Mouse (Mus musculus) spleen, embryonic (tissue): ENCODE data around the gene Supt7l.
"Not testable (repeated sequence)": the region's sequence is repeated elsewhere in the genome, so short reads cannot be mapped to it uniquely, and the experiment has no call there.

ENCODE experiments used
- CTCF ChIA-PET: fragments of 350-600 bp; sonication (Branson Sonifier 250); formaldehyde crosslinking; loops from one replicate; lab custom pipeline; 2022; lab: Charles Lee

Supt7l gene

GRCm38 (mm10) chr5:31527707-31528106 is at the start of gene Supt7l:
Gene Supt7l, minus strand, starts transcription at chr5:31527807.
- CTCF ChIA-PET: not testable (repeated sequence)

- CTCF ChIA-PET: no interaction called here
Measured at GRCm38 (mm10) chr5:31576539-31576975, 49.0 kb upstream of the Supt7l start.

DNA sequence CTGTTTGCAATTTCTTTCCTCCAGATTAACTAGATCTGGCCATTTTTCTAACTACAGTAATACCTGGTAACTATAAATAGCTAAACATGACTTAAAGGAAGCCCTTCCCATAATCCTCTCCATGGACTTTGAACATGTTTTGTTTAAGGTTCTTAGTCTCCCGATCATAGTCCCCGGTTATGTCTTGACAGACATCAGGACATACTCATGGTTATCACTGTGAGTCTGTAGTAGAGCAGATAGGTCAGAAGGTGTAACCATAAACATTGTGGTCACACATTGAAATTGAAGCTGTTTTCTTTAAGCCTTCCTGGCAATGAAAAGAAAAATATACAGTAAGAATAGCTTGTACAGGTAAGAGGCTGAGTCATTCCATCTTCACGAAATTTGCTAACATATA is 46.1 kb upstream of the Supt7l start:
- CTCF ChIA-PET: no interaction called here

DNA sequence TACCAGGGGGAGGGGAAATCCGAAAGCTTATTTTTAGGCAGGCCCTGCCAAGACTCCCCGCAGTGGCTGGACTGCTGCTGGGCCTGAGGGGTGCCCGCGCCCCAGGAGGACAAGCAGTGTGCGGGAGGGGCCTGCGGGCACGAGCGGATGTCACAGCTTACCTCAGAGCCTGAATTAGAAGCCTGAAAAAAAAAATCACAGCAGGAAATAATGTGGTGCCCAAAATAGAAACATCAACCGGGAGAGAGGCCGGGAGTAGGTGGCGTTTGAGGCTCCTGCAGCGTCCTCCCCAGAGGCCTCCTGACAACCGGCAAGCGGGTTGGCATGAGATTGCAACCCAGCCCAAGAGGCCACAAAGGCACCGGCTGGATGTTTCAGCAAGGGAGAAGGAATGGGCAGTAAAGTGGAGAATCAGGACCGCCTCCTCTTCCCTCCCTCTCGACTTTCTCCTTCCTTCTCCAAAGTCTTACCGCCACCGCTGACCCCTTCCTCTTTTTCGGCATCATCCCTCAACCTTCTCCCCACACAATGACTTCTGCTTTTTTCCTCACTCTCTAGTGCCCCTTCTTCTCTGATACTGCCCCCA is 43.5 kb upstream of the Supt7l start:
- CTCF ChIA-PET: no interaction called here

- CTCF ChIA-PET: interaction anchor here (0.8 to 1.1 kb wide), 2 partner anchors 47 to 569 kb away, joined by 3 to 4 read pairs; no protein-coding TSS in a partner anchor
Measured at GRCm38 (mm10) chr5:31567951-31568657, 40.5 kb upstream of the Supt7l start.

DNA sequence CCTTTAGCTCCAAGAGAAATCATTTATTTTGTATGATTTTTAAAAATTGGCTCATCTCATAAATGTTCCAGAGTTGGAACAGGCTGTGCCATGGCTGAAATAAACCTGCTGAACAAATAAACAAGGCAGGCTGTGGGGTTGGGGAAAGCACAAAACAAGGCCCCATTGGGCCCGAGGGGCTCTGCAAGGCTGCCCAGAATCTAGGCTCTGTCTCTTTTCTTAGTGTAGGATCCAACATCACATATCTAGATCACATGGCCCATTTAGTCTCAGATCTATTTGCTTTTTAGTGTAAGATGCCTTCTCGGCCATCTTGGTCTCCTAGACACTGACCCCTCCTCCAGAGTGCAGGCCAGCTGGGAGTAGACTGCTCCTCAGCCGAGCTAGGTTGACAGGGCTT is 38.9 kb upstream of the Supt7l start:
- CTCF ChIA-PET: interaction anchor here (0.7 kb wide), 1 partner anchor 51 kb away, joined by 9 read pairs; no protein-coding TSS in a partner anchor

DNA sequence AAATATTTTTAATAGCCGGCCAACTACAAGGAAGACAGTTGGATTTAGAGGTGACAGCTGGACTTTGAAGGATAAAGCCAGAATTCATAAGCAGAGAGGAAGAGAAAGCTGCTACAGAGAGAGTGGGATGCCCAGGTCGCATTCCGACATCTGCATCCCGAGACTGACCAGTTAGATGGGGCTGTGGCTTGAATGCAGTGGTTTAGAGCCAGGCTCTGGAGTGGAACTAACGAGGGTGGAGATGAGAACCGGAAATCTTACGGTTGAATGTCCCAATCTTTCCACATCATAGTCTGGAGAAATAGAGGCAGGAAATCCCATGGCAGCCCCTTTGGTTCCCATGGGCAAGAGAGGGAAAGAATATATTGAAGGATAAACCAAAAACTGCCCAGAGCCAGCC is 38.4 kb upstream of the Supt7l start:
- CTCF ChIA-PET: no interaction called here

DNA sequence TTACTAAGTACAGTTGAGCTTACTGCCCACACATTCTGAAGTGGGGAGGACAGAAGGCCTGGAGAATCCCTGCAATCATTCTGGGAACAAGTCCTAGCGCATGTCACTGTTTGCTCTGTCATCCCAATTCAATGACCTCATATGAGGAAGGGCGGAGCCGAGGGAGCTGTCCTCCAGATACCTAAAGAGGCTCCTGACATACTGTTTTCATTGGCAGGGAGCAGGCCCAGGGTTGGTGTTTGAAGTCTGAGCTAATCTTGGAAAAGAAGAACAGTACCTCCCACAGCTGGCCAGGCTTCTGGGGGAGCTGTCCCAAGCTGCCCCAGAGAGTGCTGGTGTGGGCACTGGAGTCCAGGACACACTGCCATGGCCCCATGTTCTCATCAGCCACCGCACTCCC is 37.4 kb upstream of the Supt7l start:
- CTCF ChIA-PET: interaction anchor here (0.7 kb wide), 1 partner anchor 794 kb away, joined by 11 read pairs; no protein-coding TSS in a partner anchor

DNA sequence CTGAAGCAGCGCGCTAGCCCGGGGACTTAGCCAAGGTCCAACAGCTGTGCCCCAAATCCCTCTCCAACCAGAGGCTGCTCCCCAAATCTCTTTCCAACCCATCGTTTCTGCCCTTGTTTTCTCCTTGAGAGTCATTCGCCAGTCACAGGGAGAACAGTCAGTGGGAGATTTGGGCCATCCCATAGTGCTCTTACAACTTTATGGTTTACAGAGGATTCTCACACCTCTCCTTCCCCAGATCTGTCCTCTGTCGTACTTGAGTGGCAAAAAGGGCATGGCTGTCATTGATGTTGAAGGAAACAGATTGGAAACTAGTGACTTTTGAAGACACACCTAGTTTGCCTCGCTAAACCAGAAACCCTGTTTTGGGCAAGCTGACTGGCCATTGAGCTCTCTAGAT is 36.3 kb upstream of the Supt7l start:
- CTCF ChIA-PET: interaction anchor here (0.9 kb wide), 1 partner anchor 15 kb away, joined by 3 read pairs; no protein-coding TSS in a partner anchor

DNA sequence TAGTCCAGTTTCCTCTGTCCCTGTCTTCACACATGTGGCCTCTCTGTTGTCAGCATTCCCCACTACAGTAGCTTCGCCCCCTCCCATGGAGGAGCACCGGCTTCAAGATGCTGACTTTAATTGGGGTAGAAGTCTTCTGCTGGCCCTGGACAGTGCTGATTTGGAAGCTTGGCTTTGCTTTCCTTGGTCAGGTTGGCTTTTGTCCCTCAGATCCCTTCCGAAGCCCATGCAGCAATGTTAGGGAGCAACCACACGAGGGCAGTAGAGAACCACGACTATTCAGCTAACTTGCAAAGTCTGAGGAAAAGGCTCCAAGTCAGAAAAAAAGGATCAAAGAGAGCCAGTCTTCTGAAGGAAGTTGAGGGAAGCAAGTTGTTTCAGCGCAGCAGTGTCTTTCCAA is 35.9 kb upstream of the Supt7l start:
- CTCF ChIA-PET: interaction anchor here (0.9 kb wide), 1 partner anchor 15 kb away, joined by 3 read pairs; no protein-coding TSS in a partner anchor

DNA sequence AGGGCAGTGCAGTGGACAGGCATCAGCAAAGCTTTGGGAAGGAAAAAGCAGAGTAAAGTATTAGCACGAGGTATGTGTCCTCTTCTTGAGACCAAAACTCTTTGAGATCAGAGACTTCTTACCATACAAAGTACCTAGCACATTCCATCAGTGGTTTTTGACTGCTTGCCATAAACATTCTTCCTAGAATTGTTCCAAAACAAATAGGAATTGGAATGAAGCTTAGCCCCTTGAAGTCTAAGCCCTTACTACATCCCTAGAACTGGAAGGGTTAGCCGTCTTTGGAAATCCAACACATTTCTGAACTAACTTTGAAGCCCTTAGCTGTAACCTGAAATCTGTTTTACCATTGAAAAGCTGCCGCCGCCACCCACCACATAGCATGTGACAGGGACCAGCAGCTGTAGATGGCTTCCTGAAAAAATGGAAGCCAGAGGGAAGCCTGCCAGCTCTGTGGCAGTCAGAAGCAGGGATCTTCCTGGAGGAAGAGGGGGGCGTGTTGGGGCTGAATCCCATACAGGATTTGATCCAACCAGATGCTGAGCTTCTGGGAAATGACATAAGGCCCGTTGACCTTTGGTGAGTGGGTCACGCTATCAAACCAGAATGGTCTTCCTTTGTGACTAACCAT is 34.5 kb upstream of the Supt7l start:
- CTCF ChIA-PET: interaction anchor here (0.7 kb wide), 1 partner anchor 635 kb away, joined by 3 read pairs; no protein-coding TSS in a partner anchor

DNA sequence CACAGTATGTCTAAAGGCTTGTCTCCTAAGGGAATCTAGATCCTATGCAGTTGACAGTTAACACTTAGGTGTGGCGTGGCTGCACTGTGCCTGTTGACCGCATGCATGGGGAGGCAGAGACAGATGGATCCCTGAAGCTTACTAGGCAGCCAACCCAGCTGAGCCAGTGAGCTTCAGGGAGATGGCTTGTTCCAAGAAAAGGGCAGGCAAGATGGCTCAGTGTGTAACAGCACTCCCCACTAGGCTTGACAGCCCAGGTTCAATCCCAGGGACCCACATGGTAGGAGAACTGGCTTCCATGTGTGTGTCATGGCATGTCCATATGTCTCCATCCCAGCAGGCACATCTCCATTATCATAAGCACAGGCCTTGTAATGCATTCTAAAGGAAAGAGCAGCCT is 32.7 kb upstream of the Supt7l start:
- CTCF ChIA-PET: interaction anchor here (0.9 kb wide), 1 partner anchor 35 kb away, joined by 4 read pairs; no protein-coding TSS in a partner anchor

DNA sequence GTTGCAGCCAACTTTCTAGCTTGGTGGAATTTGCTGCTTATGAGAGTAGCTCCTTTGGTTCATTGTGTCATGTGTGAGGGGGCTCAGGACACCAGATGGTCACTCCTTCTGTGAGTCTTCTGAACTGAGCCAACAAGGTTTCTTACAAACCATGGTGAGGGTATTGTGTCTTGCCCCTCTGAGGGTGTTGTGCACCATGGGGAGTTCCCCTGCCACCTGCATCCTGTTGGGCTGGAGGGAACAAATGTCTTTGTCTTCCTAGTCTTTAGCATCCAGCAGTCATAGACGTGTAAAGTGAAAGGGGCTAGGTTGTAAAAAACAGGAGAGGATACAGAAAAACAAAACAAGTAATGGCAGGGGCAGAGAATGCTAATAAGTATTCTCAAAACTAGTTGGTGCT is 31.8 kb upstream of the Supt7l start:
- CTCF ChIA-PET: no interaction called here

- CTCF ChIA-PET: interaction anchor here (1.0 kb wide), 1 partner anchor 14 kb away, joined by 3 read pairs; no protein-coding TSS in a partner anchor
Measured at GRCm38 (mm10) chr5:31535228-31535627, 7.6 kb upstream of the Supt7l start.

- CTCF ChIA-PET: no interaction called here
Measured at GRCm38 (mm10) chr5:31528560-31528959, 953 bp upstream of the Supt7l start.

DNA sequence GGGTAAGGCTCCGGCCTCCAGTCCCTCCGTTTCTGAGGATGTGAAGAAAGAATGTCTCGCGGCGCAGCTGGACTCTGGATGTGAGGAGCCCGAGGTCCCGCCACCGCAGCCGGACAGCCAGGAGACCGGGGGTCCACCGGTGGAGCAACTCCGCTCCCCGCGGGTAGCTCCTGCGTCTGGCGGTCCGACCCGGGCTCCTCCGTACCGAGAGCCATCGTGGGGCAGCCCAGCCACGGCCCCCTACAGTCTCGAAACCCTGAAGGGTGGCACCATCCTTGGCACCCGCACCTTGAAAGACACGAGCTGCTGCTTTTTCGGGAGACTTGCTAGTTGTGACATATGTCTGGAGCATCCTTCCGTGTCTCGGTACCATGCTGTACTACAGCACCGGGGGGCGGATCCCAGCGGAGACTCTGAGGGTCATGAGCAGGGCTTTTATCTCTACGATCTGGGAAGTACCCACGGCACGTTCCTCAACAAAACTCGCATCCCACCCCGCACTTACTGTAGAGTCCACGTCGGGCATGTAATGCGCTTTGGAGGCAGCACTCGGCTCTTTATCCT is 408 bp downstream of the Supt7l start:
- CTCF ChIA-PET: no interaction called here

GRCm38 (mm10) chr5:31526354-31527116 is 1.1 kb downstream of the Supt7l start, which contains the start of gene Slc4a1ap:
Gene Slc4a1ap, plus strand, starts transcription at chr5:31526995.
- CTCF ChIA-PET: no interaction called here

DNA sequence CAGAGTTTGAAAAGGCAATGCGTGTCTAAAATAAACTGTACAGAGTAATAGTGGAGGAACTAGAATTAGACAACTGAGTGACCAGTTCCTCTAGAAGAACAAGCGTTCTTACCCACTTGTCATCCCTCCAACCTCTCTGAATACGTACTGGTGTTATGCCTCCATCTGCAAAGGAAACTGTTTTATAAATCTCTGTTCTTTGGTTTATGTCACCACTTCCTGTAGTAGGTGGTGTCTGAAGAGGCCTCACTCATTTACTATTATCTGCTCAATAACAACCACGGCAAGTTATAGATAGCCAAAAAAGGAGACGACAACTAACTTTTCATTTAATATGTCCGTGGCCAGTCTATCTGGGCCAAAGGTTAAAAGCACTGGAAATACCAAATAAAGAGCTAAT is 7.1 kb downstream of the Supt7l start:
- CTCF ChIA-PET: interaction anchor here (0.6 kb wide), 1 partner anchor 15 kb away, joined by 3 read pairs; no protein-coding TSS in a partner anchor

- CTCF ChIA-PET: interaction anchor here (0.5 kb wide), 1 partner anchor 1547 kb away, joined by 3 read pairs; no protein-coding TSS in a partner anchor
Measured at GRCm38 (mm10) chr5:31512481-31512880, 15.1 kb downstream of the Supt7l start.

DNA sequence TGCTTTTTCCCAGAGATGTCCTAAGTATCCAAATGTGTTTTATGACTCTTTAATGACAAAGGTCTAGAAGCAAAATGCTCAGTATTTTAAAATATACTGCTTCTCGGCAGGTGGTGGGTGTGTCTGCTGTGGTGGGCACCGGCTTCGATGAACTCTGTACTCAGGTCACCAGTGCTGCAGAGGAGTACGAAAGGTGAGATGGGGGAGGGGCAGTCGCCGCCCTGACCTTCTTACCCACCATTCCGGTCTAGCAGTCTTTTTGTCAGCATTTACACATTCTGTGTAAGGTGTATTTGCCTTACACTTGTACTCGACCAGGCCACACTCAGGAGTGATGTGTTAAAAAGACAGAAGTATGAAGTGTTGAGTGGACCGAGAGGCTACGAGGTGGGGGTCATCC is 22.8 kb downstream of the Supt7l start:
- CTCF ChIA-PET: interaction anchor here (0.6 kb wide), 1 partner anchor 19 kb away, joined by 4 read pairs; no protein-coding TSS in a partner anchor
